Mouse (Mus musculus): ENCODE data around the gene Jak2.

The Jak2 gene

DNA sequence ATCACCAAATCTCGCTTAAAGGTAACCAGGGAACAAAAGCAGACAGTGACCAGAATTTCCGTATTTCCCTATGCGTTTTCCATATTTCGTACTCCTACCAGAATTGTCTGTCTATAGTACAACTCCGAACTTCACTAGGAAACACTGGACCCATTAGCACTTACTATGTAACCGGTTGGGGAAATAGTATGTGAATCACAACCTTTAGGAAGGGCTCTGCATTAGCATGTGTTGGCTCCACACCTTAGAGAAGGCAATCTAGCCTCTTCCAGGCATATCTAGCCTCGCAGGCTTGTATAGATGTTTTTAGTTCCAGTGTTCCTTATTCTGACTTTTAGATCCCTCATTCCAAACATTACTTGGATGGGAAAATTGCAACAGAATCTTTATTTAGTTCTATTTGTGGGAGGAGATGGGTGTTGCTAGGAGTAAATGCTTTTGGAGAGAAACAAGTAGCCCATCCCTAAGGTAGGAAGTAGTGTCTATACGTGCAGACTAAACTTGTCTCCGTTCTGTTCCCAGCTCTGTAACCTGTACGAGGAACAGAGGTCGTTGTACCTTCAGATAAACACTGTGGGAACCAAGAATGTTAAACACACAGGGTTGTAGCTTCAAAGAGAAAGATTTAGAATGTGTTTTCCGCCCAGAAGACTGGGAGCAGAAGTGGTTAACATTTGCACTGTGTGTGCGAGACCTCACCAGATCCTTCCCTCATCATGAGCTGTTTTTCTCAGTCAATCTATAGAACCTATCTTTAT, 110.7 kb downstream of the Jak2 start:
- no peak for DNase-seq (ENCODE audit: low read depth)

All from fibroblast of lung, adult 2 months (primary cell).